Mouse (Mus musculus) midbrain, embryonic 10.5 days (tissue): ENCODE results near the gene Vwf. TPM values are rescaled to one million over a fixed set of nuclear protein-coding genes. Genes with fewer than 3 reads are reported as not detected.

Source experiments
- DNase-seq: peaks from one replicate; pipeline ENCODE4 v3.0.0-alpha.2; 2017; ENCODE audit warnings: low spot score
- H3K27ac ChIP-seq: fragments of 300-500 bp; sonication (generic); replicated peaks from 2 replicates; pipeline ENCODE4 v1.5.1; 2016; ENCODE audit warnings: mild to moderate bottlenecking
- H3K27me3 ChIP-seq: fragments of 300-500 bp; sonication (generic); 2 replicates; pipeline ENCODE4 v1.6.1; 2016; ENCODE audit warnings: low read depth, mild to moderate bottlenecking; ENCODE audit not compliant: poor library complexity, severe bottlenecking
- H3K36me3 ChIP-seq: fragments of 300-500 bp; sonication (generic); 2 replicates; pipeline ENCODE4 v1.6.1; 2016; ENCODE audit warnings: mild to moderate bottlenecking, moderate library complexity
- H3K4me1 ChIP-seq: fragments of 300-500 bp; sonication (generic); 2 replicates; pipeline ENCODE4 v1.6.1; 2016
- H3K4me3 ChIP-seq: fragments of 300-500 bp; sonication (generic); 2 replicates; pipeline ENCODE4 v1.5.1; 2016; ENCODE audit warnings: mild to moderate bottlenecking, moderate library complexity
- H3K9me3 ChIP-seq: fragments of 300-500 bp; sonication (generic); replicated peaks from 2 replicates; pipeline ENCODE4 v1.6.1; 2016; ENCODE audit warnings: mild to moderate bottlenecking
- WGBS: fragments of 180-500 bp; shearing (Covaris S2); methylation state at CpG from one replicate; pipeline ENCODE4 v1.1.7; 2016; 5-methylcytosine and 5-hydroxymethylcytosine counted together
- polyA plus RNA-seq: library from polyadenylated mRNA; unstranded; fragments of >200 nt; fragmentation: Nextera tagmentation; extraction: Ambion mirVana; gene quantifications from 2 replicates; pipeline ENCODE4 v1.2.1, GENCODE M21; 2016

Vwf gene
- polyA plus RNA-seq, 1 experiment from 2014 or later = 5.8 TPM

DNA sequence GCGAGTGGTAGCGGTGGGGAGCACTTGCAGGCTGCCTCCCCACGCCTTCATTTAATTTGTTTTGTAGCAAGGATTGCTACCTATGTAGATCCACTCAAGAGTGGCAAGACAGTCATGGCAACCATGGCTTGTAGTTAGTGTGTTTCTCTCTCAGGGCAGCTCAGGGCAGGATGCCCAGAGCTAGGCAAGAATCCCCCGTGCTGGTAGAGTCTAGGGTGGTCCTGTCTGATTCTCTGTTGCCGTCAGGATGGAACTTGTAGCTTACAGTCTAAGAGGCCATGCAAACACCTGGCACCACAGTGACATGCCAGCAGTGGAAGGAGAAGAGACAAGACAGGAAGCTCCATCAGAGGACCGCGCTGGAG lies 32.1 kb downstream of the Vwf start:
- Histone ChIP-seq H3K27me3 (no peaks in the 10 kb centered on the region), H3K27ac (peak overlapping the region; percentile 81), H3K9me3 (no peaks in the 10 kb centered on the region), H3K36me3 (no peaks in the 10 kb centered on the region), H3K4me1 (peaks cover 28% of the 10 kb centered on the region), H3K4me3 (no peak overlapping the region)
- WGBS = 57% methylated on average over 7 of the region's 7 CpGs
- no peak for DNase-seq

- Histone ChIP-seq H3K4me1 (peaks cover 30% of the 10 kb centered on the region), H3K36me3 (no peaks in the 10 kb centered on the region), H3K4me3 (no peak overlapping the region), H3K27me3 (no peaks in the 10 kb centered on the region), H3K27ac (no peak overlapping the region), H3K9me3 (no peaks in the 10 kb centered on the region)
- 76% methylated on average over 2 of the region's 2 CpGs for WGBS
- DNase-seq = no peak
These were observed 33.3 kb downstream of the Vwf start for GRCm38 (mm10) chr6:125579864-125580263.

- Histone ChIP-seq H3K27me3 (no peaks in the 10 kb centered on the region), H3K4me3 (no peak overlapping the region), H3K36me3 (no peaks in the 10 kb centered on the region), H3K9me3 (no peaks in the 10 kb centered on the region), H3K4me1 (peaks cover 35% of the 10 kb centered on the region), H3K27ac (no peak overlapping the region)
- WGBS = 93% methylated on average over 6 of the region's 6 CpGs
- no peak for DNase-seq
These were observed 37.1 kb downstream of the Vwf start for GRCm38 (mm10) chr6:125583666-125584065.

GRCm38 (mm10) chr6:125584266-125584665 lies 37.7 kb downstream of the Vwf start:
- Histone ChIP-seq H3K9me3 (no peaks in the 10 kb centered on the region), H3K27me3 (no peaks in the 10 kb centered on the region), H3K27ac (peak overlapping the region; percentile 42; the same call in 1 of the 2 replicates), H3K4me1 (peaks cover 32% of the 10 kb centered on the region), H3K4me3 (no peak overlapping the region), H3K36me3 (no peaks in the 10 kb centered on the region)
- DNase-seq = no peak
- WGBS = 94% methylated on average over 15 of the region's 15 CpGs

DNA sequence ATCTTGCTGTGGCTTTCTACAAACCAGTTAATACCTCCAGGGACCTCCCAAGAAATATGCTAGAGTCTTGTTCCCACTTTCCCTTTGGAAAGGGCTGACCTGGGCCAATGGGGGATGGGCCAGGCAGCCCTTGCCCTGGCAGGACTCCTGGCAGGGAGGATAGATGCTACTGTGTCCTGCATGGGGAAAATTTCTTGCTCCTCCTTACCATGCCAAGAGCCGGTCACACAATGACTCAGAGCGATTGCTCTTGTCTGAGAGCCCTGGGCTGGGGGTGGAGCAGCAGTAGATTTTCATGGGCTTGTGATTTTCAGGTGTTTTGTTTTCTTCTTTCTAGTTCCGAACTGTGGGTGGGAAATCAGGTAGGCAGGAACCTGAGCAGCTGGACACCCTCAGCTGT lies 39.0 kb downstream of the Vwf start:
- H3K27me3 ChIP-seq = no peaks in the 10 kb centered on the region
- no peaks in the 10 kb centered on the region for H3K36me3 ChIP-seq
- peaks cover 33% of the 10 kb centered on the region for H3K4me1 ChIP-seq
- DNase-seq = no peak
- H3K27ac ChIP-seq = peak overlapping the region; percentile 64
- H3K9me3 ChIP-seq = no peaks in the 10 kb centered on the region
- H3K4me3 ChIP-seq = no peak overlapping the region
- WGBS = 51% methylated on average over 3 of the region's 3 CpGs

GRCm38 (mm10) chr6:125586042-125586566 lies 39.5 kb downstream of the Vwf start:
- no peak overlapping the region for H3K4me3 ChIP-seq
- peaks cover 38% of the 10 kb centered on the region for H3K4me1 ChIP-seq
- peak overlapping the region; percentile 64 for H3K27ac ChIP-seq
- 88% methylated on average over 4 of the region's 4 CpGs for WGBS
- H3K9me3 ChIP-seq = no peaks in the 10 kb centered on the region
- DNase-seq = no peak
- H3K27me3 ChIP-seq = no peaks in the 10 kb centered on the region
- no peaks in the 10 kb centered on the region for H3K36me3 ChIP-seq

DNA sequence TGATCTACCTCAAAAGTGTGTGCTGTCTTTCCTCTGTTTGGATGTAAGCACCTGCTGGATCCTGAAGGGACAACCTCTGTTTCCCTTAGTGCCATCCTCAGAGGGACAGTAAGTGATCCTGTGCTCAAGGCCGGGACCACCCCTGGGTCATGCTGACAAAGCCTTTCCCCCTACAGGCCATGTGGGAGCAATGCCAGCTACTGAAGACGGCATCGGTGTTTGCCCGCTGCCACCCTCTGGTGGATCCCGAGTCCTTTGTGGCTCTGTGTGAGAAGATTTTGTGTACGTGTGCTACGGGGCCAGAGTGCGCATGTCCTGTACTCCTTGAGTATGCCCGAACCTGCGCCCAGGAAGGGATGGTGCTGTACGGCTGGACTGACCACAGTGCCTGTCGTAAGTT lies 41.7 kb downstream of the Vwf start:
- DNase-seq = no peak
- Histone ChIP-seq H3K4me3 (no peak overlapping the region), H3K27me3 (0 out of 2 replicates have a peak, but pooled peaks cover 3% of the 10 kb centered on the region), H3K4me1 (peaks cover 39% of the 10 kb centered on the region), H3K9me3 (no peaks in the 10 kb centered on the region), H3K36me3 (no peaks in the 10 kb centered on the region), H3K27ac (no peak overlapping the region; the same call in 1 of the 2 replicates)
- WGBS = 90% methylated on average over 12 of the region's 12 CpGs

DNA sequence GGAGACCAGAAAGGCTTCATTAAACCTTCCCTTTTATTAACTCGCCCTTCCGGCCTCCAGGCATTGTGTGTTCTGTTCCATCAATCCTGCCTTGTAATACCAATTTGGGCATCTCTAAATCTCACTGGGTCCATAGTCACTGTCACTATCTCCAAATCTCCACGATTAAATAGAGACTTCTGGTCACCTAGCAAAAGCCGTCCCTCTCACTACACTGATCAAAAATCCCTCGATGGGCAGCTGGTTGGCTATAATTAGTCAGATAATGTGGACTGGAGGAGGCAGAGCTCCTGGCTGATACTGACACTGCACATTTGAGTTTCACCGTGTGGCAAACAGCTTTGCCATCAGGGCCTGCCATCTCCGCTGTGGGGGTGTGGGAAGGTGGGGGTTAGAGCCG lies 42.5 kb downstream of the Vwf start:
- Histone ChIP-seq H3K27ac (no peak overlapping the region), H3K27me3 (0 out of 2 replicates have a peak, but pooled peaks cover 3% of the 10 kb centered on the region), H3K9me3 (no peaks in the 10 kb centered on the region), H3K4me1 (peaks cover 39% of the 10 kb centered on the region), H3K4me3 (no peak overlapping the region), H3K36me3 (no peaks in the 10 kb centered on the region)
- DNase-seq = no peak
- 89% methylated on average over 8 of the region's 8 CpGs for WGBS

DNA sequence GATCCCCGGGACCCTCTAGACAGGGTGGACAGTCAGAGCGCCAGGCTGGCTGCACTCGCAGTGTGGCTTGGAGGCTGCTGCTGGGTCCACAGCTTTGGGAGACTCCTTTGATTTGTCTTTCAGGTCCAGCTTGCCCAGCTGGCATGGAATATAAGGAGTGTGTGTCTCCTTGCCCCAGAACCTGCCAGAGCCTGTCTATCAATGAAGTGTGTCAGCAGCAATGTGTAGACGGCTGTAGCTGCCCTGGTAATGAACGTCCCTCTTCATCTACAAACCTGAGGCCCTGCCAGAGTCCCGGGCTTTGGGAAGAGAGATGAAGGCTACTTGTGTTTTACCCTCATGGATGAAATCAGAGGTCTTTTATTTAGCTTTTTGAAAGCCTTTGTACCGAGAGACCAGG lies 43.5 kb downstream of the Vwf start:
- H3K4me1 ChIP-seq = peaks cover 30% of the 10 kb centered on the region
- no peaks in the 10 kb centered on the region for H3K36me3 ChIP-seq
- no peak overlapping the region for H3K4me3 ChIP-seq
- 87% methylated on average over 7 of the region's 7 CpGs for WGBS
- H3K9me3 ChIP-seq = no peaks in the 10 kb centered on the region
- no peak for DNase-seq
- H3K27me3 ChIP-seq = 0 out of 2 replicates have a peak, but pooled peaks cover 3% of the 10 kb centered on the region
- no peak overlapping the region for H3K27ac ChIP-seq

DNA sequence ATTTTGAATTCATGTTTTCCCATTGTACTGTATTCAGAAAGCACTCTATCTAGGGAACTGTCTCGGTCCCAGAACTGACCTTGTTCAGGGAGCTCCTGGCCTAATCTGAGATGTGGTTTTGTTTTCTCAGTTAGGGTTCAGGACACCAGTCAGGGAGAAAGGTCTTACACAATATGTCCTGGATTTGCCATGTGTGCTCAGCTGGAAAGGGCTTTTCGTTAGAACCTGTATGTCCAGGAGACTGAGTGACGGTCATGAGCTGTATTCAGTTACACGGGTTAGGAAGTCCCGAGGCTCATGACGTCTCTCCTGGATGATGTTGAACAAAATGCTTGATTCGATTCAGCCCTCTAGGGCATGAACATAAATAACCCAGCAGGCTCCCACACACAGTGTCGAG lies 43.9 kb downstream of the Vwf start:
- H3K27me3 ChIP-seq = 0 out of 2 replicates have a peak, but pooled peaks cover 3% of the 10 kb centered on the region
- H3K9me3 ChIP-seq = no peaks in the 10 kb centered on the region
- no peak overlapping the region for H3K4me3 ChIP-seq
- no peak for DNase-seq
- peaks cover 29% of the 10 kb centered on the region for H3K4me1 ChIP-seq
- no peak overlapping the region for H3K27ac ChIP-seq
- no peaks in the 10 kb centered on the region for H3K36me3 ChIP-seq
- WGBS = 82% methylated on average over 8 of the region's 8 CpGs

GRCm38 (mm10) chr6:125591652-125592385 lies 45.2 kb downstream of the Vwf start:
- no peaks in the 10 kb centered on the region for H3K36me3 ChIP-seq
- 59% methylated on average over 8 of the region's 8 CpGs for WGBS
- DNase-seq = no peak

GRCm38 (mm10) chr6:125592536-125592935 lies 46.0 kb downstream of the Vwf start:
- WGBS = 91% methylated on average over 6 of the region's 6 CpGs
- H3K4me1 ChIP-seq = peaks cover 35% of the 10 kb centered on the region

More at GRCm38 (mm10) chr6:125591652-125592385, 45.2 kb downstream of the Vwf start:
- no peaks in the 10 kb centered on the region for H3K9me3 ChIP-seq
- peak overlapping the region; percentile 18; the same call in 1 of the 2 replicates for H3K27ac ChIP-seq
- 0 out of 2 replicates have a peak, but pooled peaks cover 3% of the 10 kb centered on the region for H3K27me3 ChIP-seq
- no peak overlapping the region for H3K4me3 ChIP-seq
- peaks cover 29% of the 10 kb centered on the region for H3K4me1 ChIP-seq

GRCm38 (mm10) chr6:125594311-125594710 lies 47.7 kb downstream of the Vwf start:
- Histone ChIP-seq H3K9me3 (no peaks in the 10 kb centered on the region), H3K4me1 (peaks cover 40% of the 10 kb centered on the region), H3K27ac (no peak overlapping the region), H3K4me3 (no peak overlapping the region), H3K27me3 (peaks cover 7% of the 10 kb centered on the region; the same call in 1 of the 2 replicates), H3K36me3 (no peaks in the 10 kb centered on the region)
- WGBS = 82% methylated on average over 4 of the region's 4 CpGs
- no peak for DNase-seq

More at GRCm38 (mm10) chr6:125592536-125592935, 46.0 kb downstream of the Vwf start:
- H3K36me3 ChIP-seq = no peaks in the 10 kb centered on the region
- no peak for DNase-seq
- 0 out of 2 replicates have a peak, but pooled peaks cover 3% of the 10 kb centered on the region for H3K27me3 ChIP-seq
- no peak overlapping the region for H3K4me3 ChIP-seq
- no peak overlapping the region for H3K27ac ChIP-seq
- H3K9me3 ChIP-seq = no peaks in the 10 kb centered on the region
